Mouse (Mus musculus): ENCODE measurements around the gene Itln1. TPM values are rescaled to one million over a fixed set of nuclear protein-coding genes. Genes with fewer than 3 reads are reported as not detected.

The Itln1 gene
- polyA plus RNA-seq, 1 experiment from 2014 or later = not detected

GRCm38 (mm10) chr1:171552230-171552629 is 17.1 kb upstream of the Itln1 start:
- no peak overlapping the region for H3K4me2 ChIP-seq
- no peak overlapping the region for H3K9ac ChIP-seq

DNA sequence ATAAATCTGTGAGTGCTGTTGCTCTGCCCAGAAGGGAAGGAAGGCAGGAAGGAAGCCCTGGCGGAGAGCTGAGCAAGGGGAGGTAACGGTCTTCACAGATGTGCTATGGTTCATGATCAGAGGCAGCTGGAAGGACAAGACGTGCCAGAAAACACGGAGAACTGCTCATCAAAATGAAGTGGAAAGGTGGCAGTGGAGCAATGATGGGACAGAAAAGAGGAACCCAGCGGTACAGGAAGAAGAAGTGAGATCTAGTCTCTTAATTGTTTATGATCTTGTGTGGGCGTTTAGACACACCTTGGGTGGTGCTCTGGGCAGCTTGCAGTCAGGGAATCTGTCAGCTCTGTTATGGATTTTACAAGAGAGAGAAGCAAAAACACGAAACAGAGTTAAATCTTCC is 16.2 kb upstream of the Itln1 start:
- no peak for ATAC-seq (ENCODE audit: insufficient read depth)
- no peaks in the 10 kb centered on the region for H3K36me3 ChIP-seq (ENCODE audit: insufficient read depth)
- no peak for DNase-seq

More at GRCm38 (mm10) chr1:171552230-171552629, 17.1 kb upstream of the Itln1 start:
- no peaks in the 10 kb centered on the region for H3K9me3 ChIP-seq (ENCODE audit: low read depth, low read length)
- 75% methylated on average over 2 of the region's 2 CpGs for WGBS
- no peaks in the 10 kb centered on the region for H3K27me3 ChIP-seq (ENCODE audit: insufficient read depth, low read length)
- ATAC-seq (ENCODE audit: insufficient read depth) = no peak
- peak overlapping the region; percentile 38; the same call in 1 of the 2 replicates for H3K27ac ChIP-seq (ENCODE audit: low read depth)
- no peaks in the 10 kb centered on the region; the same call in 1 of the 2 replicates for H3K4me1 ChIP-seq (ENCODE audit: insufficient read depth)
- no peak for DNase-seq
- H3K4me3 ChIP-seq (ENCODE audit: low read depth, low read length) = no peak overlapping the region
- no peak for TF ChIP-seq CTCF (IDR thresholded peaks at IDR 0.05; ENCODE audit: low read depth)
- no peaks in the 10 kb centered on the region for H3K36me3 ChIP-seq (ENCODE audit: insufficient read depth)

GRCm38 (mm10) chr1:171540694-171541093 is 5.6 kb upstream of the Itln1 start:
- no peaks in the 10 kb centered on the region for H3K27me3 ChIP-seq (ENCODE audit: insufficient read depth, low read length)
- 72% methylated on average over 1 of the region's 1 CpGs for WGBS
- H3K4me3 ChIP-seq (ENCODE audit: low read depth, low read length) = no peak overlapping the region
- no peak overlapping the region for H3K4me2 ChIP-seq
- no peak for TF ChIP-seq CTCF (IDR thresholded peaks at IDR 0.05; ENCODE audit: low read depth)
- no peaks in the 10 kb centered on the region for H3K36me3 ChIP-seq (ENCODE audit: insufficient read depth)
- no peaks in the 10 kb centered on the region for H3K4me1 ChIP-seq (ENCODE audit: insufficient read depth)
- no peak overlapping the region for H3K9ac ChIP-seq
- DNase-seq = no peak
- no peak for ATAC-seq (ENCODE audit: insufficient read depth)
- no peak overlapping the region for H3K27ac ChIP-seq (ENCODE audit: low read depth)
- no peaks in the 10 kb centered on the region for H3K9me3 ChIP-seq (ENCODE audit: low read depth, low read length)

More for the DNA sequence above, 16.2 kb upstream of the Itln1 start:
- H3K27ac ChIP-seq (ENCODE audit: low read depth) = no peak overlapping the region
- no peak overlapping the region for H3K4me2 ChIP-seq
- H3K27me3 ChIP-seq (ENCODE audit: insufficient read depth, low read length) = no peaks in the 10 kb centered on the region
- no peak overlapping the region for H3K4me3 ChIP-seq (ENCODE audit: low read depth, low read length)
- TF ChIP-seq CTCF (IDR thresholded peaks at IDR 0.05; ENCODE audit: low read depth) = no peak
- H3K9me3 ChIP-seq (ENCODE audit: low read depth, low read length) = no peaks in the 10 kb centered on the region
- 63% methylated on average over 7 of the region's 7 CpGs for WGBS
- H3K4me1 ChIP-seq (ENCODE audit: insufficient read depth) = no peaks in the 10 kb centered on the region; the same call in 1 of the 2 replicates
- H3K9ac ChIP-seq = no peak overlapping the region

- H3K4me3 ChIP-seq (ENCODE audit: low read depth, low read length) = no peak overlapping the region
- no peak for ATAC-seq (ENCODE audit: insufficient read depth)
- no peaks in the 10 kb centered on the region for H3K36me3 ChIP-seq (ENCODE audit: insufficient read depth)
- no peaks in the 10 kb centered on the region for H3K9me3 ChIP-seq (ENCODE audit: low read depth, low read length)
- DNase-seq = no peak
- TF ChIP-seq CTCF (IDR thresholded peaks at IDR 0.05; ENCODE audit: low read depth) = no peak
- no peaks in the 10 kb centered on the region for H3K4me1 ChIP-seq (ENCODE audit: insufficient read depth)
- H3K4me2 ChIP-seq = no peak overlapping the region
- no peak overlapping the region for H3K9ac ChIP-seq
- no peak overlapping the region for H3K27ac ChIP-seq (ENCODE audit: low read depth)
- no peaks in the 10 kb centered on the region for H3K27me3 ChIP-seq (ENCODE audit: insufficient read depth, low read length)
Observed at GRCm38 (mm10) chr1:171534557-171534956, 537 bp downstream of the Itln1 start.

DNA sequence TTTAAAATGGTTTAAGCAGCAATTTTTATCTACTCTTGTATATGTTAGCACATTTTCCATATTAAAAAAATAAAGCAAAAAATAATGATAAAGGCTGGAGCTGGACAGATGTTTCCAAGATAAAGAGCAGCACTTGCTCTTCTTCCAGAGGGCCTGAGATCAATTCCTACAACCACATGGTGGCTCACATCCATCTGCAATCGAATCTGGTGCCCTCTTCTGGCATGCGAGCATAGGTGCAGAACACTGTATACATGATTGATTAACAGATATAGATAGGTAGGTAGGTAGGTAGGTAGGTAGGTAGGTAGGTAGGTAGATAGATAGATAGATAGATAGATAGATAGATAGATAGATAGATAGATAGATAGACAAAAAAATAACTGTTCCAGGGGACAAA is 2.3 kb downstream of the Itln1 start:
- Histone ChIP-seq H3K9me3 (ENCODE audit: low read depth, low read length) (no peaks in the 10 kb centered on the region), H3K27me3 (ENCODE audit: insufficient read depth, low read length) (no peaks in the 10 kb centered on the region), H3K4me2 (no peak overlapping the region), H3K9ac (no peak overlapping the region), H3K4me3 (ENCODE audit: low read depth, low read length) (no peak overlapping the region), H3K36me3 (ENCODE audit: insufficient read depth) (no peaks in the 10 kb centered on the region), H3K4me1 (ENCODE audit: insufficient read depth) (no peaks in the 10 kb centered on the region), H3K27ac (ENCODE audit: low read depth) (no peak overlapping the region)
- ATAC-seq (ENCODE audit: insufficient read depth) = no peak
- DNase-seq = no peak
- 0 out of 2 replicates have a peak, but pooled peaks have one; percentile 6 for TF ChIP-seq CTCF (IDR thresholded peaks at IDR 0.05; ENCODE audit: low read depth)
- 43% methylated on average over 2 of the region's 2 CpGs for WGBS

- TF ChIP-seq CTCF (IDR thresholded peaks at IDR 0.05; ENCODE audit: low read depth) = no peak
Observed at GRCm38 (mm10) chr1:171531367-171531766, 3.7 kb downstream of the Itln1 start.

DNA sequence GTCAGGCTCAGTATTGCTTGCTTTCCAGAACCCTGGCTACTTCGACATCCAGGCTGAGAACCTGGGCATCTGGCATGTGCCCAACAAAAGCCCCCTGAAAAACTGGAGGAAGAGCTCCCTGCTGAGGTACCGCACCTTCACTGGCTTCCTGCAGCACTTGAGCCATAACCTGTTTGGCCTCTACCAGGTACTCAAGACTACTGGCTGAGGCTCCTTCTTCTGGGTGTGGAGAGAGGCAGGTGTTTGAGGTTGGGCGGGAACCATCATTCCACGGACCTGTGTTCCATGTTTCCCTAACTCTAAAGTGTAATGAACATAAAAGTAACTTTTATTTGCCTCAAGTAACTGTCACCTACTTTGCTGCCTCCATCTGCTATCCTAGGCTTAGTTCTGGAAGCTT is 19.5 kb downstream of the Itln1 start:
- TF ChIP-seq CTCF (IDR thresholded peaks at IDR 0.05; ENCODE audit: low read depth) = no peak
- Histone ChIP-seq H3K36me3 (ENCODE audit: insufficient read depth) (no peaks in the 10 kb centered on the region), H3K4me1 (ENCODE audit: insufficient read depth) (no peaks in the 10 kb centered on the region), H3K4me3 (ENCODE audit: low read depth, low read length) (no peak overlapping the region), H3K4me2 (no peak overlapping the region), H3K27ac (ENCODE audit: low read depth) (no peak overlapping the region), H3K9me3 (ENCODE audit: low read depth, low read length) (no peaks in the 10 kb centered on the region), H3K27me3 (ENCODE audit: insufficient read depth, low read length) (no peaks in the 10 kb centered on the region), H3K9ac (no peak overlapping the region)
- 76% methylated on average over 4 of the region's 4 CpGs for WGBS
- no peak for DNase-seq
- no peak for ATAC-seq (ENCODE audit: insufficient read depth)

More at GRCm38 (mm10) chr1:171531367-171531766, 3.7 kb downstream of the Itln1 start:
- ATAC-seq (ENCODE audit: insufficient read depth) (no peak), DNase-seq (no peak)
- H3K4me3 ChIP-seq (ENCODE audit: low read depth, low read length) = no peak overlapping the region
- no peaks in the 10 kb centered on the region for H3K9me3 ChIP-seq (ENCODE audit: low read depth, low read length)
- no peak overlapping the region for H3K4me2 ChIP-seq
- no peaks in the 10 kb centered on the region for H3K27me3 ChIP-seq (ENCODE audit: insufficient read depth, low read length)
- 96% methylated on average over 4 of the region's 4 CpGs for WGBS
- H3K4me1 ChIP-seq (ENCODE audit: insufficient read depth) = no peaks in the 10 kb centered on the region
- H3K36me3 ChIP-seq (ENCODE audit: insufficient read depth) = no peaks in the 10 kb centered on the region
- no peak overlapping the region for H3K9ac ChIP-seq
- no peak overlapping the region for H3K27ac ChIP-seq (ENCODE audit: low read depth)

- no peaks in the 10 kb centered on the region for H3K36me3 ChIP-seq (ENCODE audit: insufficient read depth)
- H3K4me1 ChIP-seq (ENCODE audit: insufficient read depth) = no peaks in the 10 kb centered on the region
- TF ChIP-seq CTCF (IDR thresholded peaks at IDR 0.05; ENCODE audit: low read depth) = no peak
- H3K27ac ChIP-seq (ENCODE audit: low read depth) = no peak overlapping the region
- H3K9me3 ChIP-seq (ENCODE audit: low read depth, low read length) = no peaks in the 10 kb centered on the region
- DNase-seq (no peak), ATAC-seq (ENCODE audit: insufficient read depth) (no peak)
- H3K9ac ChIP-seq = no peak overlapping the region
- no peaks in the 10 kb centered on the region for H3K27me3 ChIP-seq (ENCODE audit: insufficient read depth, low read length)
- WGBS = 7% methylated on average over 1 of the region's 1 CpGs
- no peak overlapping the region for H3K4me2 ChIP-seq
- no peak overlapping the region for H3K4me3 ChIP-seq (ENCODE audit: low read depth, low read length)
Observed at GRCm38 (mm10) chr1:171515039-171515438, 20.1 kb downstream of the Itln1 start.

All from lung, embryonic 14.5 days (tissue).